Mouse (Mus musculus) kidney, embryonic 16.5 days (tissue): ENCODE results near the gene Cadm1. TPM values are rescaled to one million over a fixed set of nuclear protein-coding genes. Genes with fewer than 3 reads are reported as not detected.

Source experiments
- ATAC-seq: fragments of 200-750 bp; cut with Nextera tagmentation; 2 replicates; pipeline ENCODE4 v1.8.0; 2017; ENCODE audit warnings: moderate TSS enrichment; ENCODE audit not compliant: low FRiP score, low TSS enrichment
- H3K27ac ChIP-seq: fragments of 300-500 bp; sonication (generic); 2 replicates; pipeline ENCODE4 v1.5.1; 2014; ENCODE audit warnings: low read length
- H3K27me3 ChIP-seq: fragments of 300-500 bp; sonication (generic); 2 replicates; pipeline ENCODE4 v1.6.1; 2014; ENCODE audit warnings: low read length, control low read depth, mixed read lengths; ENCODE audit not compliant: insufficient read depth
- H3K36me3 ChIP-seq: fragments of 300-500 bp; sonication (generic); 2 replicates; pipeline ENCODE4 v1.6.1; 2014; ENCODE audit warnings: low read length, control low read depth, mixed read lengths; ENCODE audit not compliant: insufficient read depth
- H3K4me1 ChIP-seq: fragments of 300-500 bp; sonication (generic); 2 replicates; pipeline ENCODE4 v1.6.1; 2014; ENCODE audit warnings: low read length, control low read depth, mixed read lengths; ENCODE audit not compliant: insufficient read depth
- H3K4me2 ChIP-seq: fragments of 300-500 bp; sonication (generic); replicated peaks from 2 replicates; pipeline ENCODE4 v1.6.1; 2014; ENCODE audit warnings: low read depth, low read length
- H3K4me3 ChIP-seq: fragments of 300-500 bp; sonication (generic); 2 replicates; pipeline ENCODE4 v1.5.1; 2014; ENCODE audit warnings: mild to moderate bottlenecking, low read length
- H3K9ac ChIP-seq: fragments of 300-500 bp; sonication (generic); replicated peaks from 2 replicates; pipeline ENCODE4 v1.6.1; 2014; ENCODE audit warnings: low read length
- H3K9me3 ChIP-seq: fragments of 300-500 bp; sonication (generic); 2 replicates; pipeline ENCODE4 v1.6.1; 2016; ENCODE audit warnings: low read length, control low read depth
- WGBS: fragments of 180-500 bp; shearing (Covaris S2); extraction: QIAGEN DNeasy Blood & Tissue Kit; methylation state at CpG from one replicate; pipeline ENCODE4 v1.1.7; 2014; 5-methylcytosine and 5-hydroxymethylcytosine counted together
- polyA plus RNA-seq: library from polyadenylated mRNA; unstranded; fragments of >200 nt; fragmentation: Nextera tagmentation; extraction: Ambion mirVana; gene quantifications from 2 replicates; pipeline ENCODE4 v1.2.1, GENCODE M21; 2015

The Cadm1 gene
- polyA plus RNA-seq, 1 experiment from 2014 or later: 64.7 TPM

- no peak for ATAC-seq
- H3K9ac ChIP-seq: no peak overlapping the region
- no peak overlapping the region for H3K4me3 ChIP-seq
- H3K36me3 ChIP-seq: no peaks in the 10 kb centered on the region
- no peak overlapping the region for H3K27ac ChIP-seq
- no peak overlapping the region; the same call in 1 of the 2 replicates for H3K4me2 ChIP-seq
- H3K9me3 ChIP-seq: no peaks in the 10 kb centered on the region
- H3K27me3 ChIP-seq: no peaks in the 10 kb centered on the region
- WGBS: 65% methylated on average over 7 of the region's 7 CpGs
- H3K4me1 ChIP-seq: 0 out of 2 replicates have a peak, but pooled peaks cover 2% of the 10 kb centered on the region
Measured at GRCm38 (mm10) chr9:47587577-47588194, 57.7 kb downstream of the Cadm1 start.

GRCm38 (mm10) chr9:47589832-47590231 lies 59.9 kb downstream of the Cadm1 start:
- 25% methylated on average over 5 of the region's 5 CpGs for WGBS
- H3K27ac ChIP-seq: no peak overlapping the region
- no peak for ATAC-seq

GRCm38 (mm10) chr9:47601541-47601940 lies 71.6 kb downstream of the Cadm1 start:
- 69% methylated on average over 11 of the region's 11 CpGs for WGBS
- H3K9me3 ChIP-seq: no peaks in the 10 kb centered on the region
- no peak for ATAC-seq
- peaks cover 7% of the 10 kb centered on the region; the same call in 1 of the 2 replicates for H3K4me1 ChIP-seq
- no peak overlapping the region for H3K27ac ChIP-seq
- H3K4me3 ChIP-seq: no peak overlapping the region
- no peak overlapping the region for H3K9ac ChIP-seq
- no peaks in the 10 kb centered on the region for H3K27me3 ChIP-seq
- no peaks in the 10 kb centered on the region for H3K36me3 ChIP-seq
- no peak overlapping the region for H3K4me2 ChIP-seq

More at GRCm38 (mm10) chr9:47589832-47590231, 59.9 kb downstream of the Cadm1 start:
- Histone ChIP-seq H3K36me3 (no peaks in the 10 kb centered on the region), H3K4me3 (no peak overlapping the region), H3K27me3 (no peaks in the 10 kb centered on the region), H3K4me2 (no peak overlapping the region), H3K4me1 (0 out of 2 replicates have a peak, but pooled peaks cover 2% of the 10 kb centered on the region), H3K9me3 (no peaks in the 10 kb centered on the region), H3K9ac (no peak overlapping the region)

GRCm38 (mm10) chr9:47603971-47604370 lies 74.0 kb downstream of the Cadm1 start:
- Histone ChIP-seq H3K27me3 (no peaks in the 10 kb centered on the region), H3K4me2 (no peak overlapping the region), H3K4me3 (no peak overlapping the region), H3K36me3 (no peaks in the 10 kb centered on the region), H3K9me3 (no peaks in the 10 kb centered on the region), H3K9ac (no peak overlapping the region), H3K27ac (no peak overlapping the region), H3K4me1 (peaks cover 7% of the 10 kb centered on the region; the same call in 1 of the 2 replicates)
- WGBS: 34% methylated on average over 4 of the region's 4 CpGs
- ATAC-seq: no peak

- Histone ChIP-seq H3K27ac (no peak overlapping the region), H3K4me2 (no peak overlapping the region), H3K27me3 (no peaks in the 10 kb centered on the region), H3K9me3 (no peaks in the 10 kb centered on the region), H3K9ac (no peak overlapping the region), H3K4me3 (no peak overlapping the region), H3K4me1 (peaks cover 7% of the 10 kb centered on the region; the same call in 1 of the 2 replicates), H3K36me3 (no peaks in the 10 kb centered on the region)
- ATAC-seq: no peak
- 87% methylated on average over 5 of the region's 5 CpGs for WGBS
Measured at GRCm38 (mm10) chr9:47605628-47606027, 75.7 kb downstream of the Cadm1 start.

- no peak overlapping the region for H3K4me3 ChIP-seq
- no peak for ATAC-seq
- no peak overlapping the region for H3K4me2 ChIP-seq
Measured at GRCm38 (mm10) chr9:47608441-47608840, 78.5 kb downstream of the Cadm1 start.

GRCm38 (mm10) chr9:47608921-47609320 lies 78.9 kb downstream of the Cadm1 start:
- Histone ChIP-seq H3K9ac (no peak overlapping the region), H3K27ac (no peak overlapping the region), H3K36me3 (no peaks in the 10 kb centered on the region), H3K4me1 (peaks cover 7% of the 10 kb centered on the region), H3K4me2 (no peak overlapping the region), H3K27me3 (no peaks in the 10 kb centered on the region), H3K9me3 (no peaks in the 10 kb centered on the region), H3K4me3 (no peak overlapping the region)
- 63% methylated on average over 5 of the region's 6 CpGs for WGBS
- no peak for ATAC-seq

More at GRCm38 (mm10) chr9:47608441-47608840, 78.5 kb downstream of the Cadm1 start:
- H3K9ac ChIP-seq: no peak overlapping the region
- H3K4me1 ChIP-seq: peaks cover 7% of the 10 kb centered on the region
- no peak overlapping the region for H3K27ac ChIP-seq
- H3K36me3 ChIP-seq: no peaks in the 10 kb centered on the region
- H3K27me3 ChIP-seq: no peaks in the 10 kb centered on the region
- 49% methylated on average over 7 of the region's 7 CpGs for WGBS
- H3K9me3 ChIP-seq: no peaks in the 10 kb centered on the region

- Histone ChIP-seq H3K9ac (no peak overlapping the region), H3K4me2 (no peak overlapping the region), H3K36me3 (no peaks in the 10 kb centered on the region), H3K4me3 (no peak overlapping the region), H3K27me3 (no peaks in the 10 kb centered on the region), H3K27ac (no peak overlapping the region), H3K4me1 (peaks cover 5% of the 10 kb centered on the region), H3K9me3 (no peaks in the 10 kb centered on the region)
- WGBS: 77% methylated on average over 4 of the region's 4 CpGs
- no peak for ATAC-seq
Measured at GRCm38 (mm10) chr9:47609443-47609842, 79.5 kb downstream of the Cadm1 start.

- H3K27ac ChIP-seq: no peak overlapping the region
- H3K9me3 ChIP-seq: no peaks in the 10 kb centered on the region
- H3K4me3 ChIP-seq: no peak overlapping the region
- no peaks in the 10 kb centered on the region for H3K27me3 ChIP-seq
- ATAC-seq: no peak
- no peak overlapping the region for H3K9ac ChIP-seq
- no peaks in the 10 kb centered on the region for H3K36me3 ChIP-seq
- H3K4me1 ChIP-seq: peaks cover 5% of the 10 kb centered on the region
- no peak overlapping the region for H3K4me2 ChIP-seq
- 71% methylated on average over 11 of the region's 11 CpGs for WGBS
Measured at GRCm38 (mm10) chr9:47610316-47610715, 80.3 kb downstream of the Cadm1 start.

- Histone ChIP-seq H3K4me1 (peaks cover 5% of the 10 kb centered on the region), H3K4me3 (no peak overlapping the region), H3K9ac (no peak overlapping the region), H3K9me3 (no peaks in the 10 kb centered on the region), H3K27me3 (no peaks in the 10 kb centered on the region), H3K27ac (no peak overlapping the region), H3K36me3 (no peaks in the 10 kb centered on the region), H3K4me2 (no peak overlapping the region)
- no peak for ATAC-seq
- 86% methylated on average over 13 of the region's 13 CpGs for WGBS
Measured at GRCm38 (mm10) chr9:47612894-47613412, 83.0 kb downstream of the Cadm1 start.
